Mouse (Mus musculus): Measurements from ENCODE around the gene Dnah8.

Dnah8 gene

GRCm38 (mm10) chr17:30753201-30753600, 129.0 kb downstream of the Dnah8 start:
- no peak for DNase-seq

GRCm38 (mm10) chr17:30756771-30757170, 132.6 kb downstream of the Dnah8 start:
- no peak for DNase-seq

DNA sequence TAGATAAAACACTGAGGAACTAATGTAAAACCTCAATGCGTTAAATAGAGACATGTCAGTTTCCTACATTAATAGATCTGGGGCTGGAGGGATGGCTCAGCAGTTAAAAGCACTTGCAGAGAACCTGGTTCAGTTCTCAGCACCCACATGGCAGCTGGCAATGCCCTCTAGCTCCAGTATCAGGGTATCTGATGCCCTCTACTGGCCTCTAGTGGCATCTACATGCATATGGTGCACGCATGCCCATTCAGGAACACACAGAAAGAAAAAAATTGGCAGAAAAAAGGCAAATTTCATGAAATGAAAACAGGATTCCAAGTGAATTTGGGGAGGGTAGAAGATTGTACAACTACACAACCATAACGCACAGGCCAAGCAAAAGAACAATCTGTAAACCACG, 136.2 kb downstream of the Dnah8 start:
- DNase-seq: no peak

DNA sequence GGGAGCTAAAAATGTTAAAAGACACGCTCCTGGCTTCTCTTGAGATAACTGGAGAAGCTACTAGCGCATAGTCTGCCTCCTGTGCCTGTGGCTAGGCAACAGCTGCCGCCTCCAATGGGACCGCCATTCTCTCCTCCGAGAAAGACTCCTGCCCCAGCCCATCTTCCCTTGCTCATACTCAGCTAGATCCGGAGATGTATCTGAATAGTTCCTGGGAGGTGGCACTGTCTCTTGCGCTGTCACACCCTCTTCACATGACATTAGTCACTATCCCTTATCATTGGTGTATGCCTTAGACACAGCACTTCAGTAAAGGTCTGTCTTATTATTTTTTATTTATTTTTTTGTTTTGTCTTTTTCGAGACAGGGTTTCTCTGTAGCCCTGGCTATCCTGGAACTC, 140.1 kb downstream of the Dnah8 start:
- no peak for DNase-seq

DNA sequence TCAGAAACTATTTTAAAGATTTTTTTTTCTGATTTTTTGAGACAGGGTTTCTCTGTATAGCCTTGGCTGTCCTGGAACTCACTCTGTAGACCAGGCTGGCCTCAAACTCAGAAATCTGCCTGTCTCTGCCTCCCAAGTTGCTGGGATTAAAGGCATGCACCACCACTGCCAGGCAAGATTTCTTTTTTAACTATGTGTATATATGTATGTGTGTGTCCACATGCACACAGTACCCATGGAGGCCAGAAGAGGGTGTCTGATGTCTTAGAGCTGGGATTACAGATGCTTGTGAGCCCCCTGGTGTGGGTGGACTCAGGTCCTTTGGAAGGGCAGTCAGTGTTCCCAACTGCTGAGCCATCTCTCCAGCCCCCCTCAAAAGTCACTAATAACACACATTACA, 150.3 kb downstream of the Dnah8 start:
- no peak for DNase-seq

- DNase-seq: no peak
These were observed 150.9 kb downstream of the Dnah8 start for GRCm38 (mm10) chr17:30775096-30775495.

DNA sequence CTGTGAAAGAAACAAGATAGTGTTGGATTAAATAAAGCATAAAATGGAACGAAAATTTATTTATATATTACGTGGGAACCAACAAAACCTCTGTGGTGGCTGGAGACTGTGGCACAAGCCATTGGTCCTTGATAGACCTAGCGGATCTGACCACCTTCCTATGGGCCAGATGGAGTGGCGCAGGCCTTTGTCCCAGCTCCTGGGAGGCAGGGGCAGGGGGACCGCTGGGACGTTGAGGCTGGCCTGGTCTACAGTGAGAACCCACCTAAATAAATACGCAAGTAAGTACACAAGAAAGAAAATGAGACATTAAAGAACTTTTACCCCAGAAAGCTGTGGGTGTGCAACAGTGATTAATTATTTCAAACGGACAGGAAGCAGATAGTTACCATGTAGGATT, 156.9 kb downstream of the Dnah8 start:
- no peak for DNase-seq

- no peak for DNase-seq
These were observed 158.1 kb downstream of the Dnah8 start for GRCm38 (mm10) chr17:30782286-30782685.

DNA sequence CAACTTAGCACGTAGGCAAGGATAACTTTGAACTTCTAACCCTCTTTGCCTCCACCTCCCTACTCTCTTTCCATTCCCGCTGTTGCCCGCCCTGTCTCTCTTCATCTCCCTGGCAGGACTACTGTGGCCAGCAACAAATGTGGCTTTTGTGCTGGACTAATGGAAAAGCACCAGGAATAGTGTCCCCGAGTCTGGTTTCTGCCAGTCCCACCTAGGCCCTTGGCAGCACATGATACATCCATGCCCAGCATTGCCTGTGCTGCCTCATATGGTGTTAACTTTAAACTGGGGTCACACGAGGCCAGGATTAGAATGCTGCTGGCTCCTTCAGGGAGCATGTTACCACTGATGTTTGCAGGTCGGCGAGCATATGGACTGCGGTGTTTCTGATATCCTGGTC, 164.2 kb downstream of the Dnah8 start:
- no peak for DNase-seq

DNA sequence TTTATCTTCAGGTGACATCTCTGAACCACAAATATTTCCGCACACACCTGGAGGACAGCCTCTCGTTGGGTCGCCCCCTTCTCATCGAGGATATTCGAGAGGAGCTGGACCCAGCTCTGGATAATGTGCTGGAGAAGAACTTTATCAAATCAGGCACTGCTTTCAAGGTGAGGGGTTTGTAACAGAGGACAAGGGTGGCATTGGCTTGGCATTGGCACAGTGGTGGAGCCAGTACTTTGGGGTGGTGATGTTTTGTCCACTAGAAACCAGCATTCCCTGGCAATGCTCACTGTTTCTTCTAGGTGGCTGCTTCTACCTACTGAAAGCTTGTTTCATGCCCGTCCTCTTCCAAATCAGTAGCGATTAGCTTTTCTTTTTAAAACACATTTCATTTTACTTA, 166.7 kb downstream of the Dnah8 start:
- no peak for DNase-seq

- no peak for DNase-seq
These were observed 168.2 kb downstream of the Dnah8 start for GRCm38 (mm10) chr17:30792396-30792795.

- no peak for DNase-seq
These were observed 172.5 kb downstream of the Dnah8 start for GRCm38 (mm10) chr17:30796616-30797015.

GRCm38 (mm10) chr17:30800261-30800985, 176.3 kb downstream of the Dnah8 start:
- no peak for DNase-seq

DNA sequence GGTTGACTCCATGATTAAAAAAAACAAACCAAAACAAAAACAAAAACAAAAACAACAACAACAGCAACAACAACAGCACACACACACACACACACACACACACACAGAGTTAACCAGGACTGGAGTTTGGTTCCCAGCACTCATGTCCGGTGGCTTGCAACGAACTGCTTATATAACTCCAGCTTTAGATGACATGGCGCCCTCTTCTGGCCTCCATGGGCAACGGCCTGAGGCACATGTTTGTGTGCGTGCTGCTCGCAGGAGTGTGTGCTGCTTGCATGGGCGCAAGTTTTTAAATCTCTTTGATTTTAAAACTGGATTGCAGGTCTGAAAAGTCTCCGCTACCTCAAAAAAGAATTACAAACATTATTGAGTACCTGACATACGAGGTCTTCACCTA, 179.5 kb downstream of the Dnah8 start:
- DNase-seq: no peak

DNA sequence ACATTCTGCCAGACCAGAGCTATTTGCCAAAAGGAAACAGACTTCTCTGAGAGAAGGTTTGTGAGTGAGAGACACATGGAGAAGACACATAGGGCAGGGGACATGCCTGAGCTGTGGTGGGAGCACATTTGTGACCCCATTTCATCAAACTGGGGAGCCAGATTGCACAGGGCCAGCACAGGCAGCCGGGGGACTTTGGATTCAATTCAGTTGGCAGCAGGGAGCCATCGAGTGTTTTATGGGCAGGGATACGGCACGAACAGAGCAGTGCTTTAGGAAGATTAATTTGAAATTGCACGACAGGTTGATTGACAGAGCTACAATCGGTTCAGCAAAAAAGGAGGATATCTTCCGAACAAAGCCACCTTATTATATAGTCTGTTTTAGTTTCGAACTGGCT, 180.8 kb downstream of the Dnah8 start:
- no peak for DNase-seq

DNA sequence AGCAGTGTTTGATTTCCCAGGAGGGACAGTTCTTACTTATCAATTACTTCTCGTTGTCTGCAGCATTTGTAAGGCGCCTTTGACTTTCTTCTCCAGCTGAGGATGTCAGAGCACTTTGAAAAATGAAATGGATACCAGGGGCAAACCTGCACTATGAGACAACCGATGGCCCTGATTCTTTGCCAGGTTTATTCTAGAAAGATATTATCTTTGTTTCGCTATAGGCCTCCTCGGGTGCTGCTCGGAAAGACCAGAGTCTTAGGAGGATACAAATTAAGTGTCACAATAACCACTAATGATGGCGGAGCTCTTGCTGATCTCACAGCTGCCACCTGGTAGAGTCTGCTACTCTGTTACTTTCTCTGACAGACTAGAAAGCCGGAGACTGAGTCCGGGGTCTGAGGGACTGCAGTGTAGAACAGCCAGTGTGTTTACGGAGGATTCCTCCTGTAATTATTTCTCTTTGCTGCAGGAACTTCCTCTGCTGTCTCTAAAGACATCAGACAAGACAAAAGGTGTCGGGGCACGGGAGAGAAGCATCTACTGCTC, 181.4 kb downstream of the Dnah8 start:
- no peak for DNase-seq

- DNase-seq: no peak
These were observed 184.9 kb downstream of the Dnah8 start for GRCm38 (mm10) chr17:30808866-30809660.

GRCm38 (mm10) chr17:30809926-30810660, 185.9 kb downstream of the Dnah8 start:
- DNase-seq: no peak

GRCm38 (mm10) chr17:30818543-30818942, 194.4 kb downstream of the Dnah8 start:
- no peak for DNase-seq

GRCm38 (mm10) chr17:30819134-30819533, 195.0 kb downstream of the Dnah8 start:
- no peak for DNase-seq

DNA sequence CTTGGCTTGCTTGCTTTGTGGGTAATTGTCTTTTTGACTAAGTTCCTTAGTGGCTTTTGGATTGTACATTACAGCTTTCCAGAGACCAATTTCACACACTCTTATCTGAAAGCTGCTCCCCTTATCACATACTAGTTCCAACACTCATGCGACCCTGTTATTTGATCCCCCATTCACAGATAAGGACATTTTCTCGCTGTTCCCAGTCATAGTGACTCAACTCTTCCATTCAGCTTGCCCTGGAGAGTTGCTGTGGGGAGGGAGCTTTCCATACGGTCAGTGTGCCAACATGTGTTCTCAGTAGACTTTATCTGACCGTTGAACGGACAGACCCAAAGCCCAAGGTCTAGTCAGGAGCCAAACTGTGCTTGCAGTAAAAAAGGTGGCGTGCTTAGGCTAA, 197.0 kb downstream of the Dnah8 start:
- no peak for DNase-seq

DNA sequence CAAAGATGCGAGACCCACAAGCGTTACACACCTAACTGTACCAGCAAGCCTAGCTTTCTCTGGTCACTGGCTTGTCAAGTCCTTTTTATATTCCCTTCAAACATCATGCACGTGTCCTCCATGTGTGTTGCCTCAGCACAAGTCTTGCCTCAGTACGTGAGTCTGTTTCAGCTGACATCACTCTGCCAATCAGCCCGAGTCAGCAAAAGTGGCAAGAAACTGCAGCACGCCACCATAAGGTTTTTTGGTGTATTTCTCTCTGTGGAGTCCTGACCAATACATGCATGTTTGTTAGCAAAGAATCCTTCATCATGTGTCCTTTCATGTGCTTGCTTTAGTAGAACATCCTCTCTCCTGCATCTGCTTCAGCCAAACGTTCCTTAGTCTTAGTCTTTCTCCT, 200.3 kb downstream of the Dnah8 start:
- no peak for DNase-seq

DNA sequence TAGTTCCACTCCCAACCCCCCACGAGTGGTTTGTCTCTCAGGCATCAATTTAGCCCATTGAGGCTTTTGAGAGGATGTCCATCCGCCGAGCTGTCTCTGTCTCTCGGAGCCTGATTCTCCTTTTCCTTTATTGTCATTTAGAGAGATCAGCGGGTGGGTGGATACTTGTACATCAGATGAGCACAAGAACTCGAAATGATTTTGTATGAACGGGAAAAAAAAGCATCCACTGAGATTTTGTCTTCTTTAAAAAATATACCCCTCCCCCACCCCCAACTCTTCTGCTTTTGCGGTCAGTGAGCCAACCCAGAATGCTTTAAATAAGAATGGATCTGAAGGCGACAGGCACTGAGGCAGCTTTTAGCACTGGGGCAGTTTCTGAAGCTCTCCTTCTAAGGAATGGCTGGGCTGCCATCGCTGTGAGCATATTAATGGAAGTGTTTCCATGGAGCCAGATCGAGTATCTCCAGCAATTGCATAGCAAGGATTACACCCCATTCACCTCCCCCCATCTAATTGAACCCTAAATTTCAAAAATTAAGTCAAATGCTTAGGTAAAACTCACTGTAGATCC, 201.7 kb downstream of the Dnah8 start:
- no peak for DNase-seq

All from kidney, adult 18-20 months (tissue).